Mouse (Mus musculus): ENCODE data around the gene Adamts14. TPM values are rescaled to one million over a fixed set of nuclear protein-coding genes. Genes with fewer than 3 reads are reported as not detected.

Adamts14 gene
- polyA plus RNA-seq, 1 experiment from 2014 or later: 2.0 TPM

- WGBS: 70% methylated on average over 14 of the region's 14 CpGs
- Histone ChIP-seq H3K4me2 (replicated peaks; ENCODE audit: low read depth, low read length) (no peak overlapping the region), H3K4me3 (ENCODE audit: low read length) (no peak overlapping the region), H3K9me3 (ENCODE audit: low read length) (no peaks in the 10 kb centered on the region), H3K9ac (replicated peaks; ENCODE audit: low read length) (no peak overlapping the region), H3K4me1 (ENCODE audit: insufficient read depth, low read length) (0 out of 2 replicates have a peak, but pooled peaks cover 6% of the 10 kb centered on the region), H3K27me3 (ENCODE audit: insufficient read depth, low read length) (no peaks in the 10 kb centered on the region), H3K27ac (ENCODE audit: low read length) (no peak overlapping the region), H3K36me3 (ENCODE audit: insufficient read depth, low read length) (no peaks in the 10 kb centered on the region)
- ATAC-seq (ENCODE audit: low FRiP score, low TSS enrichment): no peak
These were observed 32.9 kb downstream of the Adamts14 start for GRCm38 (mm10) chr10:61240108-61240920.

GRCm38 (mm10) chr10:61237391-61237785, 35.9 kb downstream of the Adamts14 start:
- 83% methylated on average over 6 of the region's 6 CpGs for WGBS

GRCm38 (mm10) chr10:61236683-61237390, 36.4 kb downstream of the Adamts14 start:
- ATAC-seq (ENCODE audit: low FRiP score, low TSS enrichment): 0 out of 2 replicates have a peak, but pooled peaks have one; percentile 40
- no peaks in the 10 kb centered on the region for H3K27me3 ChIP-seq (ENCODE audit: insufficient read depth, low read length)
- WGBS: 50% methylated on average over 4 of the region's 4 CpGs
- H3K4me2 ChIP-seq (replicated peaks; ENCODE audit: low read depth, low read length): no peak overlapping the region
- no peaks in the 10 kb centered on the region for H3K9me3 ChIP-seq (ENCODE audit: low read length)
- no peak overlapping the region for H3K4me3 ChIP-seq (ENCODE audit: low read length)
- 0 out of 2 replicates have a peak, but pooled peaks cover 6% of the 10 kb centered on the region for H3K4me1 ChIP-seq (ENCODE audit: insufficient read depth, low read length)
- no peak overlapping the region for H3K9ac ChIP-seq (replicated peaks; ENCODE audit: low read length)
- no peaks in the 10 kb centered on the region for H3K36me3 ChIP-seq (ENCODE audit: insufficient read depth, low read length)
- no peak overlapping the region for H3K27ac ChIP-seq (ENCODE audit: low read length)

More at GRCm38 (mm10) chr10:61237391-61237785, 35.9 kb downstream of the Adamts14 start:
- Histone ChIP-seq H3K4me2 (replicated peaks; ENCODE audit: low read depth, low read length) (no peak overlapping the region), H3K4me1 (ENCODE audit: insufficient read depth, low read length) (0 out of 2 replicates have a peak, but pooled peaks cover 6% of the 10 kb centered on the region), H3K9ac (replicated peaks; ENCODE audit: low read length) (no peak overlapping the region), H3K36me3 (ENCODE audit: insufficient read depth, low read length) (no peaks in the 10 kb centered on the region), H3K4me3 (ENCODE audit: low read length) (no peak overlapping the region), H3K27ac (ENCODE audit: low read length) (no peak overlapping the region), H3K9me3 (ENCODE audit: low read length) (no peaks in the 10 kb centered on the region), H3K27me3 (ENCODE audit: insufficient read depth, low read length) (no peaks in the 10 kb centered on the region)
- ATAC-seq (ENCODE audit: low FRiP score, low TSS enrichment): no peak

- 0 out of 2 replicates have a peak, but pooled peaks cover 6% of the 10 kb centered on the region for H3K4me1 ChIP-seq (ENCODE audit: insufficient read depth, low read length)
- no peaks in the 10 kb centered on the region for H3K9me3 ChIP-seq (ENCODE audit: low read length)
- H3K4me2 ChIP-seq (replicated peaks; ENCODE audit: low read depth, low read length): no peak overlapping the region
- no peak for ATAC-seq (ENCODE audit: low FRiP score, low TSS enrichment)
- no peak overlapping the region for H3K9ac ChIP-seq (replicated peaks; ENCODE audit: low read length)
- 86% methylated on average over 6 of the region's 6 CpGs for WGBS
- no peak overlapping the region for H3K27ac ChIP-seq (ENCODE audit: low read length)
- H3K36me3 ChIP-seq (ENCODE audit: insufficient read depth, low read length): no peaks in the 10 kb centered on the region
- no peak overlapping the region for H3K4me3 ChIP-seq (ENCODE audit: low read length)
- no peaks in the 10 kb centered on the region for H3K27me3 ChIP-seq (ENCODE audit: insufficient read depth, low read length)
These were observed 37.5 kb downstream of the Adamts14 start for GRCm38 (mm10) chr10:61235677-61236267.

- Histone ChIP-seq H3K36me3 (ENCODE audit: insufficient read depth, low read length) (no peaks in the 10 kb centered on the region), H3K9me3 (ENCODE audit: low read length) (no peaks in the 10 kb centered on the region), H3K4me1 (ENCODE audit: insufficient read depth, low read length) (0 out of 2 replicates have a peak, but pooled peaks cover 6% of the 10 kb centered on the region), H3K4me2 (replicated peaks; ENCODE audit: low read depth, low read length) (no peak overlapping the region), H3K27me3 (ENCODE audit: insufficient read depth, low read length) (no peaks in the 10 kb centered on the region), H3K4me3 (ENCODE audit: low read length) (no peak overlapping the region), H3K9ac (replicated peaks; ENCODE audit: low read length) (no peak overlapping the region), H3K27ac (ENCODE audit: low read length) (no peak overlapping the region)
- 88% methylated on average over 4 of the region's 4 CpGs for WGBS
- no peak for ATAC-seq (ENCODE audit: low FRiP score, low TSS enrichment)
These were observed 38.9 kb downstream of the Adamts14 start for GRCm38 (mm10) chr10:61234319-61234718.

- no peak overlapping the region for H3K4me3 ChIP-seq (ENCODE audit: low read length)
- no peak overlapping the region for H3K9ac ChIP-seq (replicated peaks; ENCODE audit: low read length)
- H3K4me1 ChIP-seq (ENCODE audit: insufficient read depth, low read length): 0 out of 2 replicates have a peak, but pooled peaks cover 6% of the 10 kb centered on the region
- WGBS: 43% methylated on average over 7 of the region's 7 CpGs
- H3K27ac ChIP-seq (ENCODE audit: low read length): no peak overlapping the region
- no peaks in the 10 kb centered on the region for H3K9me3 ChIP-seq (ENCODE audit: low read length)
- H3K36me3 ChIP-seq (ENCODE audit: insufficient read depth, low read length): no peaks in the 10 kb centered on the region
- H3K27me3 ChIP-seq (ENCODE audit: insufficient read depth, low read length): no peaks in the 10 kb centered on the region
- no peak for ATAC-seq (ENCODE audit: low FRiP score, low TSS enrichment)
- H3K4me2 ChIP-seq (replicated peaks; ENCODE audit: low read depth, low read length): no peak overlapping the region
These were observed 40.2 kb downstream of the Adamts14 start for GRCm38 (mm10) chr10:61232858-61233567.

GRCm38 (mm10) chr10:61231756-61232155, 41.5 kb downstream of the Adamts14 start:
- H3K27ac ChIP-seq (ENCODE audit: low read length): no peak overlapping the region
- H3K9me3 ChIP-seq (ENCODE audit: low read length): no peaks in the 10 kb centered on the region
- no peaks in the 10 kb centered on the region for H3K4me1 ChIP-seq (ENCODE audit: insufficient read depth, low read length)
- ATAC-seq (ENCODE audit: low FRiP score, low TSS enrichment): no peak
- no peak overlapping the region for H3K4me3 ChIP-seq (ENCODE audit: low read length)
- H3K4me2 ChIP-seq (replicated peaks; ENCODE audit: low read depth, low read length): no peak overlapping the region
- H3K36me3 ChIP-seq (ENCODE audit: insufficient read depth, low read length): no peaks in the 10 kb centered on the region
- H3K9ac ChIP-seq (replicated peaks; ENCODE audit: low read length): no peak overlapping the region
- WGBS: 84% methylated on average over 3 of the region's 3 CpGs
- H3K27me3 ChIP-seq (ENCODE audit: insufficient read depth, low read length): no peaks in the 10 kb centered on the region

- no peaks in the 10 kb centered on the region for H3K4me1 ChIP-seq (ENCODE audit: insufficient read depth, low read length)
- H3K27me3 ChIP-seq (ENCODE audit: insufficient read depth, low read length): no peaks in the 10 kb centered on the region
- H3K9ac ChIP-seq (replicated peaks; ENCODE audit: low read length): no peak overlapping the region
- no peak overlapping the region for H3K4me2 ChIP-seq (replicated peaks; ENCODE audit: low read depth, low read length)
- WGBS: 30% methylated on average over 4 of the region's 4 CpGs
- H3K9me3 ChIP-seq (ENCODE audit: low read length): no peaks in the 10 kb centered on the region
- 0 out of 2 replicates have a peak, but pooled peaks have one; percentile 40 for ATAC-seq (ENCODE audit: low FRiP score, low TSS enrichment)
- no peak overlapping the region for H3K27ac ChIP-seq (ENCODE audit: low read length)
- H3K4me3 ChIP-seq (ENCODE audit: low read length): no peak overlapping the region
- no peaks in the 10 kb centered on the region for H3K36me3 ChIP-seq (ENCODE audit: insufficient read depth, low read length)
These were observed 46.3 kb downstream of the Adamts14 start for GRCm38 (mm10) chr10:61226784-61227396.

GRCm38 (mm10) chr10:61225694-61226093, 47.5 kb downstream of the Adamts14 start:
- no peaks in the 10 kb centered on the region for H3K9me3 ChIP-seq (ENCODE audit: low read length)
- H3K9ac ChIP-seq (replicated peaks; ENCODE audit: low read length): no peak overlapping the region
- H3K36me3 ChIP-seq (ENCODE audit: insufficient read depth, low read length): no peaks in the 10 kb centered on the region
- no peak for ATAC-seq (ENCODE audit: low FRiP score, low TSS enrichment)
- H3K4me3 ChIP-seq (ENCODE audit: low read length): no peak overlapping the region
- no peak overlapping the region for H3K4me2 ChIP-seq (replicated peaks; ENCODE audit: low read depth, low read length)
- H3K27ac ChIP-seq (ENCODE audit: low read length): no peak overlapping the region
- 85% methylated on average over 5 of the region's 5 CpGs for WGBS
- H3K27me3 ChIP-seq (ENCODE audit: insufficient read depth, low read length): no peaks in the 10 kb centered on the region
- H3K4me1 ChIP-seq (ENCODE audit: insufficient read depth, low read length): no peaks in the 10 kb centered on the region
